Mouse (Mus musculus): Measurements from ENCODE around the gene Rab34.

The Rab34 gene

DNA sequence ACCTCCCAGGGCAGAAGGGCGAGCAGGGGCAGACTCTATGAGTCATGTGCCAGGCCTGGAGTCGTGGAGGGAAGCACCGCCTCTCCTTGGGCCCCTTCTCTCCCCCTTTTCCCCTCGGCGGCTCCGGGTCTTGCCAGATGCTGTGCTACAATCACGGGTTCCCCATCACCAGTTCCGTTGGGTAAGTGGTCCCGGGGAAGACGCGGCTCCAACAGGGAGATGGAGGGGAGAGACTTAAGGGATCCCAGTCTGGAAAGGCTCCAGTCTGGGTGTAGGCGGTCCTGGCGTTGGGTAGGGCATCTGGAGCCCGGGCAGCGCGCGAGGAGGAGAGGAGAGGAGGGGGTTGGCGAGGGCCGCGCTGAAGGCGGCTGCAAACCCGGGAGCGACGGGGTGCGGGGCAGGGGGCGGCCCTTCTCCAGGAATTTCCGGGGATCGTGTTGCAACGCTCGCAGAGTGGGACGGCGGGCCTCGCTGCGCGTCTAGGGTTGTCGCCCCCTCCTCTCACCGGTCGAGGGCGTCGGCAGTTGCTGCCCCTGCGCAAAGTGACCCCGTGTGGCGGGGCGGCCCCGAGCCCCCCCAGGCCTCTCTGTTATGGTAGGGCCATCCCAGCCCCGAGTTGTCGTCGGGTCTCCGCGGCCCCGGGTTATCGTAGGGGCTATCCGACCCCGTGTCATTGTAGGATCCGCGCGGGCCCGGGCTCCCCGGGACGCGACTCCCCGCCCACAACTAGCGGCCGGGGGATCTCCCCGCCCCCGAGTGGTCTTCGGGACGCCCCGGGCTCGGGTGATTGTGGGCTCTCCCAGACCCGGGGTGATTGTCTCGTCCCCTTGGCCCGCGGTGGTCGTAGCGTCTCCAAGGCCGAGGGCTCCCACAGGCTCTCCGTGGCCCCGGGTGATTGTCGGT is at the start of gene Rab34:
Gene Rab34, plus strand, starts transcription at position 100 of the 903 bp plus-strand sequence.
- no peak for DNase-seq (ENCODE audit: low spot score)

DNA sequence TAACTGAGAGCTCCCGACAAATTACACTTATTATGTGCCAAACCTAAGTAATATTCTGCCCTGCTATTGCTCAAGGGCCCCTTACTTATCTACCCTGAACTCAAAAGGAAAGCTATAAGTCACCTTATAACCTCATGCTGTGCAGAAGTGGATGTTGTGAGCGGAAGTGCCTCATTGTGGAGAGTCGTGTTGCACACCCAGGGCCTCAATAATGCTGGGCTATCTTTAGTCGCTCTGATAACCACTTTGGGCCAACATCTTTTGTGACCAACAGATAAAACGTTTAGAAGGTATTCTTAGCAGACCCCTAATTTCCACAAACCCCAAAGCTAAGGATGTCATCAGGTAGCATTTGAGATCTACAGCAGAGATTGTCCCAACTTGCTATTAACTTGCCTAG is 47.6 kb upstream of the Rab34 start:
- no peak for DNase-seq (ENCODE audit: low spot score)

DNA sequence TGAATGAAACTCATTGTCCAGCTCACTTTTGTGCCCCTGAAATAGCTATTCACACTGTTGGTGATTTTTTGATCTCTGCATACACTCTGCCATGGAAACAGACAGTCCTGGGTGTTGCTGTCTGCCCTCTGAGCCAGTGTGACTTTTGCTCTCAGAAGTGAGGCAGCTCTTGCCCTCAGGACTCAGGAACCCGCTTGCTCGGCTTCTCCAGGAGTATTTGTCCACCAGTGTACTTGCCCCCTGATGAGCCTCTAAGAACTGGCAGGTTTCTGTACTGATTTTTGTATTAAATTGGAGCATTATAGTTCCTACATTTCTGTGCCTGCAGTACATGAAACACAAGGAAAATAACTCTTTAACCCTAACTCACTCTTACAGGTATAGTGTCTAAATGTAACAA is 44.7 kb upstream of the Rab34 start:
- no peak for DNase-seq (ENCODE audit: low spot score)

DNA sequence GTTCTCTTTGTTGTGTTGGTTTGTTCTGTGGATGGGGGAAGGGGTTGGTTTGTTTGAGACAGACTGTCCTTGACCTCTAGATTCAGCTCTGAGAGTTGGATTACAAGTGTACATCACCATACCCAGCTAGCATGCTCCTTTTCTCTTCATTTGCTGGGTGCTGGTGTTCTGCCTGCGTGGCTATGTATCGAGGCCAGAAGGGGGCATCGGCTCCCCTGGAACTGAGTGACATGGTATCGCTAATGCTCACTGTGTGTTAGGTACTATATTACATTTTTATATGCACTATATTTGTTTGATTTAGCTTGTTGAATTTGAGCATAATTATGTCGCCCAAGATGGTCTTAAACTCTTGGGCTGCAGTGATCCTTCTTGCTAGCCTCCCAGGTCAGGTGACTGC is 42.1 kb upstream of the Rab34 start:
- no peak for DNase-seq (ENCODE audit: low spot score)

DNA sequence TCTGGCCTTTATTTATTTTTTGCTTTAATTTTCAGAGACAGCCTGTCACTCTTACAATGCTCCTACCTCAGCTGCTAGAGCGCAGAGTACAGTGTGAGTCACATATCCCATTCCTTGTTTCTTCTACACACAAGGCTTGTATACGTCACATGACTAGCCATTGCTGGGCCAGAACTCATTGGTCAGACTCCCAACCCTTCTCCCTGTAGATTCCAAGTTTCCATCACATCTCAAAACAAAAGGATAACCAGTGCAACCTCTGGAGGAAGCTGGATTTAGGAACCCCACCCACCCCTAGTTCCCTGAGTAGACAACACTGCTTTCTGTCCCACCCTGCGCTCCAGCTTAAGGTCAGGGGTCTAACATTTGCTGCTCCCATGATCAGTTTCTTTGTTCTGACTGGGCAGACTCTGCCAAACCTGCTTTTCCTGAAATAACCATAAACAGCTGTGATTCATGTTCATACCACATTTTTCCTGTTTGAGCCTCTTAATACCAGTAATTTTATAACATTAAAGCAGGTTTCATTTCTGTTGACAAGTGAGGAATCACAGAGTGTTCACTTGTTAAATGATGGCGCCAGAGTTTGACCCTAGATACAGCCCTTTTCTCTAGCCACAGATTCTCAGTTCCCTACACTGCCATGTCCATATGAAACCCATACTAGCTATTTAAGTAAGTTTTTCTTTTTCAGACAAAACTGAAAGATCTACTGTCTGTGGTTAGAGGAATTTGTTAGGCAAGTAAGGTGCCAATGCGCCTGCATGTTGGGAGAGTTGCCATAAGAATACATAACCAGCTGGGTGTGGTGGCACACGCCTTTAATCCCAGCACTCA is 41.3 kb upstream of the Rab34 start:
- no peak for DNase-seq (ENCODE audit: low spot score)

DNA sequence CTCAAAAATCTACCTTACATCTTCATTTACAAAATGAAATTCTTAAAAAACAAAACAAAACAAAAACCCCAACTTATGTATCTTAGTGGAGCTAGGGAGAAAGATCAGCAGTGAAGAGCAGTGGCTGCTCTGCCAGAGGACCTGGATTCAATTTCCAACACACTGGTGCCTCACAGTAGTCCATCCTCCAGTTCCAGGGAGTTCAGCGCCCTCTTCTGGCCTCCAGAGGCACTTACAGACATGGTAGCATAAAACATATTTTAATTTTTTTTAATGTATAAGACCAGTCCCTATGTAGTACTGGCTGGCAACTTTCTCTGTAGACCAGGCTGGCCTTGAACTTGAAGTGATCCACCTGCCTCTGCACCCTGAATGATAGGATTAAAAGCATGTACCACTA is 37.1 kb upstream of the Rab34 start:
- DNase-seq (ENCODE audit: low spot score): no peak

DNA sequence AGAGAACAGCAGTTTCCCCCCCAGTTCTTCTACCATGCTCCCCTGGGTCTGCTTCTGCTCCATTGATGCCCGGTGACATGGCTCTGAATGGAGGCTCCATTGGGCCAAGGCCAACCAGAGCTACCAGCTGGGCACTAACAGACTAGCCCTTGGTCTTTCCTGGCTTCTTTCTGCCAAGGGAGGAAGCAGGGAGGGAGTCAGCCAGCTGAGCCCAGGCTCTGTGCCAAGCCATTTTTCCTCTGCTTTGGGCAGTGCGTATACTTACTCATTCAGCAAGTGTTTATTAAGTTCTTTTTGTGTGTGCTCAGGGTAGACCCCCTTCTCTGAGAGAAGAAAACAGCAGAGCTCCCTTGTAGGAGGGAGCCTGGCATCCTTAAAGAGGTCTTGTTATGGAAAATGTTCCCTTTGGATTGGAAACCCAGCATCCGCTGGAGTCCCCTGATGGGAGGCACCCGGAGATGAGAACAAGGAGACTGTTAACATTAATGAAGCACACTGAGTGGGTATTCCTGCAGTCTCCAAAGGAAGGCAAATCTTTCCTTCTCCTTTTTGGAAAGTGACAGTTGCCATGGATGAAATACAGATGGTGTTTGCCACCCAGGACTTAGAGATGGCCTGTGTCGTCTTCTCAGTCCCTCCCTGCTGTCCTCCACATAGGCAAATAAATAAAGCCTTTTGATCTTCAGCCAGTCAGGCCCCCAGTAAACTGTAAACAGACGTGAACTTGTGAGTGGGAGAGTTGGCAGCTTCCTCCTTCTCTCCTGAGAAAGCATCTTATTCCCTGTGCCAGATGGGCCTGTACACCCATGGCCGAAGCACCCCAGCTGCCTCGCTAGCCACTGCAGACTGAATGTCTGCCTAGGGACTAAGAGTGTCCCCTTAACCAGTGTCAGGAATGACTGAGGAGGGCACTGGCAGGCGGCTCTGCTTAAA is 35.7 kb upstream of the Rab34 start:
- DNase-seq (ENCODE audit: low spot score): no peak

DNA sequence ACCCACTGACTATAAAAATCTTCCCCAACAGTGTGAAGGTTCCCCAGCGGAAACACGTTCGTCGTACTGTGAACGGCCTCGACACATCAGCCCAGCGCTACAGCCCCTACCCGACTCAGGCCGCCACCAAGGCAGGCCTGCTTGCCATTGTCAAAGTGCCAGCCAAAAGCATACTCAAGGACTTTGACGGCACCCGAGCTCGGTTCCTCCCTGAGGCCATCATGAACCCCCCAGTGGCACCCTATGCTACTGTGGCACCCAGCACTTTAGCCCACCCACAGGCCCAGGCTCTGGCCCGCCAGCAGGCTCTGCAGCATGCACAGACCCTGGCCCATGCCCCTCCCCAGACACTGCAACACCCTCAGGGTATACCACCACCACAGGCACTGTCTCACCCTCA is 34.5 kb upstream of the Rab34 start:
- DNase-seq (ENCODE audit: low spot score): no peak

DNA sequence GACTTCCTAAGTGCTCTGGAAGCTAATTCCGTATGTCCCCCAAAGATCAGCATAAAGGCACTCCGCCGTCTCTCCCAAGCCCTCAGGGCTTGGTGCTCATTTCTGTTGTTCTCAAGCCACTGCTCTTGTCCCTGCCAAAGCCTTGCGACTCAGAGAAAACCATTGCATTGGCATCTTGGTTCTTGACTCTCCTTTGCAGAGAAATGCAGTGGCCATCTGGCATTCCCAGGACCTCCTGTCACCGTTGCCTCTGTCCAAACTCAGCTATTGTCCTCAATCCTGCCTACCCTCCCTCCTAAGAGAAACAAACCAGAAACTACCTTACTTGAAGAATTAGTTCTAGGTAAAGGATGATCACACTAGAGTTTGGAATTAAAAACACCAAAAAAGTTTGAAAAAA is 32.6 kb upstream of the Rab34 start:
- DNase-seq (ENCODE audit: low spot score): no peak

DNA sequence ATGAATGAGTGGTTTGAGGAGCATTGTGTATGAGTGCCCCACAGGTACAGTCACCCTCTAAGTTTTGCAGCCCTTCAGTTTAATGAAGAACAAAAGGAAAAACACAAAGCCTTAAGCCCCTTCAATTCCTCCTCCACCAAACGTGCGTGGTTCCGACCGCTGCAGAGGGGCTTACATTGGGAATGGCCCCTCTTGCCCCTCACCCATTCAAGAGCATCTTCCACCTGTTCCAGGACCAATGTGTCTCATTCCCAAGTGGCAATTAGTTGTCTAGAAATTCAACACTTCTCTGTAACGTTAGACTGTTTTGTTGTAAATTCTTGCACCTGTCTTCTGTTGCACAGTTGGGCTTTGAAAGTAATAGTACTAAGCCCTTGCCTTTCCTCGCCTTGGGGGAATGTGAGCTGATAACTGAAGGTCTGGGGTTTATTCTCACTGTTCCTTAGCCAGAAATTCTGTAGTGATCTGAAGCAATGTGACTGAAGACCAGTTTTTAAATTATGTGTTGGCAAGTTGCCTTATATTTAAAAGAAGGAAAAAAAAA is 32.0 kb upstream of the Rab34 start:
- DNase-seq (ENCODE audit: low spot score): no peak

DNA sequence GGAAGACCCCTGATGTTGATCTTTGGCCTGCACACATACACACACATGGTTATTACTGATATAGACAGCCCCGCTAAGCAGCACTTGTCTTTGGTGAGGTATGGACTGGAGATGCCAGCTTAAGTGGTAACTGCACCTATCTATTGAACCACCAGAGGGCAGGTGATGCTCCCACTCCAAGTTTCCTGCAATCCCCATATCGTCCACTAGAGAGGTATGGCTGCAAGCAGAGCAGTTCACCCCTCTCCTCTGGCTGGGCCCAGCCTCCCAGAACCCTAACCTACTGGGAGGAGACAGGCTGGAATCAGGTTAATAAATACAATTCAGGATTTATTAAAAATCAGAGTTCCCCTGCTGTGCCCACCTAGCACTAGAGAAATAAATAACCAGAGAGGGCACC is 29.1 kb upstream of the Rab34 start:
- peak; percentile 72 for DNase-seq (ENCODE audit: low spot score)

DNA sequence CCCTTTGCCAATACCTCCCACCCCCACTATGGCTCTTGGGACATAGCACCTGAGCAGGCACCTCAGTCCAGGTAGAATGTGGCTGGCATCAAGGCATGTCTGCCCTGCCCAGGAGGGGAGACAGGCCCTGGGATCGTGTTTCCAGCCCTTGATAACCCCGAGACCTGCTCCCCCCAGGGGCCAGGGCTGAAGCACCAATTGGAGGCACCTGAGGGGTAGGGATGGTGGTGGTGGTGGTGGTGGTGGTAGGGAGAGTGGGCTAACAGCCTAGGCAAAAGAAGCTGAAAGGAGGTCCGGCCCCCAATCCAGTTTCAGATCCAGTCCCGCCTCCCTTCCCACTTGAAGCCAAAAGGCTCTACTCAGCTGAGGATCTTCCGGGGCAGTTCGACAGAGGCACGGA is 28.7 kb upstream of the Rab34 start:
- no peak for DNase-seq (ENCODE audit: low spot score)

DNA sequence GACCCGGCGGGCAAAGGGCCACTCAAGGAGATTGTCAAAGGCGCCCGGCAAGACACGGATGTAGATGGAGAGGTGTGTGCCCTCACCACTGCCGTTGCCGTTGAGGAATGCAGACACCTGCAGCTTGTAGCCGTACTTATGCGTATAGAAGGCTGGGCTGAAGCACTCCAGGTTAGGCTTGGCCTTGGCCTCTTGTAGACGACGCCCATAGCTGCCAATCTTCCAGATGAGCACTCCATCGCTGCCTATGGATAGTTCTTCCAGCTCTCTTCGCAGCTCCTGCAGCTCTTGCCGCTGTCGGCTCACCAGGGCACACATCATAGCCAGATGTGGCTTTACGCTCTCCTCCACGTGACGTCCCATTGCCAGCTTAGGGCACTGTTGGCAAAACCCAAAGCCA is 28.1 kb upstream of the Rab34 start:
- DNase-seq (ENCODE audit: low spot score): no peak

DNA sequence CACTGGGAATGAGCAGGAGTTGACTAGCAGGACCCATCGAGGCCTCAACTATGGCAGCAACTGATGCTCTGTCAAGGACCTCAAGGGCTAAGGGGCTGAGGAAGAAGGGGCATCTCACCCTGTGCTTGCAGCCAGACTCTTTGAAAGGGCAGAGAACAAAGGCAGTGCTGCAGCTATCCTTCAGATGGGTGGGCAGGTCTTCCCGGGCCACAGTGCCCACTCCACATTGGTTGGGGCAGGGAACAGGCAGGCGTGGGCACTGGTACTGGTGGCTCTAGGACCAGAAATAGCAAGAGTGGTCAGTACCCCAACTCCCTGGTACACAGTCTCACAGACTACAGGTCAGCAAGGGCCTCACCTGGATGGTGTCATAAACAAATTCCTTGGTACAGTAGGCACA is 27.6 kb upstream of the Rab34 start:
- DNase-seq (ENCODE audit: low spot score): no peak

DNA sequence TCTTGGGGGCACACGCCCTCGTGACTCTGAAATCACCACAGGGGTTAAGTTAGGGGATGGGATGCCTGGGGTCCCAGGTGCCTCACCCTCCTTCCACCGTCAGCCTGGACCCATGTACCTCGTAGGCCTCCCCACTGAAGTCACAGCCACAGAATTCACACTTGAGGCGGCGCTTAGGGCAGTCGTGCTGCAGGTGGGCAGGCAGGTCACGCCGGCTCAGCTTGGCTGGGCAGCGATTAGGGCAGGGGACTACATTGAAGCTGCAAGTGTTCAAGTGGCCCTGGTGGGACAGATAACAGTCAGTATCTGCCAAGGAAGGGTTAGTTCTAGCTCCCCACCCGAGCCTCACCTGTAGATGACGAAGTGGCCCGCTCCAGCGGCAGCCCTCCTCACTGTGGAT is 27.1 kb upstream of the Rab34 start:
- DNase-seq (ENCODE audit: low spot score): no peak

DNA sequence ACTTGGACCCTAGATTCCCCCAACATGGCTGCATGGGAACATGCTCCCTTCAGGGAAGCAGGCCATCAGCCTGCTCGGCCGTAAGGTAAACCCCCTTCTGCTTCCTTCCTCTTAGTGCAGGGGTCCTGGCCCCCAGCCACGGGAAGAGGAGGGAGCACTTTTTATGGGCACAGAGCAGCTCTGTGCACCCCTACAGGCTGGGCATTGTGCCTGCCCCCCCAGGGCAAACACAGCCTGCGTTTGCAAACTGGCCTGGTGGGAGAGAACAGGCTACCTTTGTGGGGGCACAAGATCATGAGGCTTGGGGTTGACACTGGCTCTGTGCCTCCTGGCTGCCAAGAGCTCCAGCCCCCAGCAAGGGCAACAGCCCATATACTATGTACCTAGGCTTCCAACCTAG is 26.3 kb upstream of the Rab34 start:
- no peak for DNase-seq (ENCODE audit: low spot score)

DNA sequence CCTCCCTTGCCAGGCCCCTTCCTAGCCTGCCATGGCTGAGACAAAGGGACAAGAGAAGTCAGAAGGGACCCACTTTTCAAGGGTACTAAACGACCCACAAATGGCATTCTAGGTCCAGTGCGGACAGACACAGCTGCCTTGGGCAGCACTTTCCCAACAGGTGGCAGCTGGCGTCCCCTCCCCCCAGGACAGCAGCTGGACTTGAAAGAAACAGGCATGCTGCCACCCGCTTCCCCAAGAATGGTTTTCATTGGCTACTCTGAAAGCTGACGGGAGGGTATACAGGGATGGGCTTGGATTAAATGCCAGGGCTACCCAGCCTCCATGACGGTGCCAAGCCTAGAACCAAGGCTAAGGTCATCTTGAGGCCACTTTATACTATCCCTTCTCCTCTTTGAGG is 25.7 kb upstream of the Rab34 start:
- no peak for DNase-seq (ENCODE audit: low spot score)

DNA sequence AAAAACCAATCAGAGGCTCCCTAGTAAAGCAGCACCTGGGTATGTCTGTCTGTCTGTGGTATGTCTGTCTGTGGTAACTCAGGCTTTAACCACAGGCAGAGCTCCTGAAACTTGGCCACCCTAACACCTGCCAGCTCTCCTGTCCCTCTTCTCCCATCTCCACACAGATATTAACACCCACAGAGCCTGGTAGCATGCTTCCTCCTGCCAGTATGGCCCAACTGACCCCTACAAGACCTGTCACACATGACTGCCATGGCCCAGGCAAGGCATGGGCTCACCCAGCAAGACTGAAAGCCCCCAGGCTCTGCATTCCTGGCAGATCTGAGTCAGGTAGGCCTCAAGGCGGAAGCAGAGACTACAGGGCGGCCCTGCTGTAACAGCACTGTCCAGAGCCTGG is 25.2 kb upstream of the Rab34 start:
- DNase-seq (ENCODE audit: low spot score): no peak

DNA sequence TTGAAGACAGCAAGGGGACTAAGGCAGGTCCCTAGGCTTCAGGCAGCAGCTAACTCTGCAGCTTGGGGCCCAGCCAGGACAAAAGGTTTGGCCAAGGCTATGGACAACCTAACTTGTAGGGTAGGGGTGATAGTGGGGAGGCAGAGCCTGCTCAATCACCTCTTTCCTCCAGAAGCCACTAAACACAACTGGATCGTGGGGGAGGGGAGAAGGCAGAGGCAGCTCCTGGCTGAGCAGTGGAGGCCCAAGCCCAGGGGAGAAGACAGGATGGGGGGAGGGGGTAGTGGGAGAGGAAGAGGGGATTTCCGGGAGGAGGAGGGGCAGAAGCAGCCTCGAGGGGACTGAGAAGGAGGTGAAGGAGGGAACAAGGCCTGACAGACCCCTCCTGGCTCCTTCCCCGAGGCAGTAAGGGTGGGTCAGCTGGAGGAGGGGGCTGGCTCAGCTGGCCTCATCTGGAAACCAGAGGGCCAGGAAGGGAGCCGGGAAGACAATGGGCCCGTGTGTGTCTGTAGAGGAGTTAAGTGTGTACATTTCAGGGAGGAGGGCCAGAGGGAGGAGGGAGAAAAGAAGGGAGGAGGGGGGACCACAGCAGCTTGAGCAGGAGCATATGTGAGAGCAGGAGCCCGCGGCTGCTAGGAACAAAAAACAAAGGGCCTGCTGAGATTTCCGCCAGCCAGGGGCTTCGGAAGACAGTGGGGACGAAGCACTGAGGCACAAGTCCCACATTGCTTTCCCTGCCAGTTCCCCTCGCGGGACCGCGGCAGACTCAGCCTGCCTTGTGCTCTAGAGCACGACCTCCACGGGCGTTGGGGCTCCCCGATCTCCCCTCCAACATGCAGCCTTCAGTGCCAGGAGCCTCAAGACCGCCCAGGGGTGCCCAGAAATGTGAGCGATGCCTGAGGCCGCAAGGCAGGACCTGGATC is 24.3 kb upstream of the Rab34 start:
- no peak for DNase-seq (ENCODE audit: low spot score)

DNA sequence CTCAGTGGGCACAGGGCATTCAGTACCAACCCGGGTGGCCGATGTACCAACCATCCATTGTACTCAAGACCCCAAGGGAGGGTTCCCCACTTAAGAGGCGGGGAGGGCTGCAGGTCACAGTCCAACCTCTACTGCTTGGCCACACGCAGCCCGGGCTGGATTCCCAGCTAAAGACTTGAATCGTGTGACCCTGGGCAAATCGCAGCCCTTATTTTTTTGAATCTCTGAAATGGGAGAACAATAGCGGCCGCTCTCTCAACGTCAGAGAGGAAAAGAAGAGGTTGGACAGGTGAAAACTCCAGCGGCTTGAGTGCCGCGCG is 23.7 kb upstream of the Rab34 start:
- DNase-seq (ENCODE audit: low spot score): no peak

Data from spleen, adult 12 weeks (tissue).